Mouse (Mus musculus) midbrain, embryonic 16.5 days (tissue): Measurements from ENCODE around the gene Cartpt. TPM values are rescaled to one million over a fixed set of nuclear protein-coding genes. Genes with fewer than 3 reads are reported as not detected.

Experiments used
- ATAC-seq: fragments of 200-750 bp; cut with Nextera tagmentation; 2 replicates; pipeline ENCODE4 v1.8.0; 2017; ENCODE audit warnings: moderate TSS enrichment
- H3K27ac ChIP-seq: fragments of 300-500 bp; sonication (generic); 2 replicates; pipeline ENCODE4 v1.5.1; 2014; ENCODE audit warnings: mild to moderate bottlenecking, low read length, mixed read lengths
- H3K27me3 ChIP-seq: fragments of 300-500 bp; sonication (generic); 2 replicates; pipeline ENCODE4 v1.6.1; 2014; ENCODE audit warnings: low read depth, low read length, mixed read lengths; ENCODE audit not compliant: control insufficient read depth, insufficient read depth
- H3K36me3 ChIP-seq: fragments of 300-500 bp; sonication (generic); 2 replicates; pipeline ENCODE4 v1.6.1; 2014; ENCODE audit warnings: mild to moderate bottlenecking, low read length, moderate library complexity, mixed read lengths; ENCODE audit not compliant: control insufficient read depth, insufficient read depth
- H3K4me1 ChIP-seq: fragments of 300-500 bp; sonication (generic); 2 replicates; pipeline ENCODE4 v1.6.1; 2014; ENCODE audit warnings: mild to moderate bottlenecking, low read length, mixed read lengths; ENCODE audit not compliant: control insufficient read depth, insufficient read depth
- H3K4me2 ChIP-seq: fragments of 300-500 bp; sonication (generic); 2 replicates; pipeline ENCODE4 v1.6.1; 2014; ENCODE audit warnings: mild to moderate bottlenecking, low read length, mixed read lengths
- H3K4me3 ChIP-seq: fragments of 300-500 bp; sonication (generic); 2 replicates; pipeline ENCODE4 v1.5.1; 2014; ENCODE audit warnings: low read depth, mild to moderate bottlenecking, low read length, moderate library complexity, mixed read lengths
- H3K9ac ChIP-seq: fragments of 300-500 bp; sonication (generic); 2 replicates; pipeline ENCODE4 v1.6.1; 2014; ENCODE audit warnings: low read depth, low read length, mixed read lengths
- H3K9me3 ChIP-seq: fragments of 300-500 bp; sonication (generic); replicated peaks from 2 replicates; pipeline ENCODE4 v1.6.1; 2014; ENCODE audit warnings: mild to moderate bottlenecking, low read length, mixed read lengths; ENCODE audit not compliant: control insufficient read depth, poor library complexity, severe bottlenecking
- WGBS: fragments of 180-500 bp; shearing (Covaris S2); extraction: QIAGEN DNeasy Blood & Tissue Kit; methylation state at CpG from one replicate; pipeline ENCODE4 v1.1.7; 2014; 5-methylcytosine and 5-hydroxymethylcytosine counted together
- polyA plus RNA-seq: library from polyadenylated mRNA; unstranded; fragments of >200 nt; fragmentation: Nextera tagmentation; extraction: Ambion mirVana; gene quantifications from 2 replicates; pipeline ENCODE4 v1.2.1, GENCODE M21; 2015

Gene Cartpt
- polyA plus RNA-seq, 1 experiment from 2014 or later = 17.0 TPM

- Histone ChIP-seq H3K27me3 (no peaks in the 10 kb centered on the region), H3K36me3 (no peaks in the 10 kb centered on the region), H3K9me3 (no peaks in the 10 kb centered on the region), H3K4me2 (no peak overlapping the region), H3K4me1 (no peaks in the 10 kb centered on the region), H3K9ac (no peak overlapping the region), H3K27ac (no peak overlapping the region), H3K4me3 (no peak overlapping the region)
- WGBS = 28% methylated on average over 15 of the region's 15 CpGs
- peak; percentile 58 for ATAC-seq
These were observed 51.3 kb downstream of the Cartpt start for GRCm38 (mm10) chr13:99849597-99849996.

Other genes with a start within 250 kb of the Cartpt start
- 30.3 and 34.9 TPM in 2 replicates for gene Mccc2, start 114.5 kb upstream of the Cartpt start, polyA plus RNA-seq
- 22.3 and 25.3 TPM in 2 replicates for gene Bdp1, start 203.0 kb upstream of the Cartpt start, polyA plus RNA-seq
- 427 and 449 TPM in 2 replicates for gene Serf1, start 206.9 kb upstream of the Cartpt start, polyA plus RNA-seq
- 44.3 and 45.0 TPM in 2 replicates for gene Smn1, start 223.8 kb upstream of the Cartpt start, polyA plus RNA-seq